Mouse (Mus musculus) granulocyte monocyte progenitor cell, adult 5-6 weeks (primary cell): ENCODE results near the gene Nt5c1a. TPM values are rescaled to one million over a fixed set of nuclear protein-coding genes. Genes with fewer than 3 reads are reported as not detected.

ENCODE experiments used
- ATAC-seq: replicated peaks from 2 replicates; pipeline ENCODE4 v1.8.0; 2016; ENCODE audit warnings: mild to moderate bottlenecking, moderate TSS enrichment, inconsistent platforms; ENCODE audit not compliant: poor library complexity, severe bottlenecking
- total RNA-seq, 2 experiments: library from RNA; stranded (forward) in 1 of 2; stranded (reverse) in 1 of 2; fragments of 200-712, 200-1000 nt in 1 of 2; fragments of >200 nt in 1 of 2; fragmentation: Nextera tagmentation in 1 of 2; gene quantifications; 2 replicates each; pipeline ENCODE4 v1.2.3; 2014 to 2017

Nt5c1a gene
- total RNA-seq, 2 experiments from 2014 or later = not detected

GRCm38 (mm10) chr4:123246221-123246620 is 44.9 kb downstream of the Nt5c1a start:
- no peak for ATAC-seq

GRCm38 (mm10) chr4:123246651-123247050 is 45.3 kb downstream of the Nt5c1a start:
- no peak for ATAC-seq

- ATAC-seq = no peak
These were observed 46.0 kb downstream of the Nt5c1a start for GRCm38 (mm10) chr4:123247147-123247880.

- ATAC-seq = no peak
These were observed 47.8 kb downstream of the Nt5c1a start for GRCm38 (mm10) chr4:123248971-123249567.

- ATAC-seq = no peak
These were observed 50.9 kb downstream of the Nt5c1a start for GRCm38 (mm10) chr4:123252214-123252613.

- peak; percentile 75 for ATAC-seq
These were observed 53.3 kb downstream of the Nt5c1a start for GRCm38 (mm10) chr4:123254617-123255016.

- ATAC-seq = no peak
These were observed 58.9 kb downstream of the Nt5c1a start for GRCm38 (mm10) chr4:123260071-123260746.

GRCm38 (mm10) chr4:123261721-123262401 is 60.6 kb downstream of the Nt5c1a start, which contains the start of gene Pabpc4:
Pabpc4 (plus strand) TSS chr4:123262351.
- no peak for ATAC-seq

Other genes starting within 250 kb of the Nt5c1a start
- not detected in 2 replicates for gene Mfsd2a, start 240.3 kb upstream of the Nt5c1a start, total RNA-seq (2014; fragmentation: Nextera tagmentation)
- 1.5 TPM in 1 of 2 replicates, not detected in the other for gene Mfsd2a, start 240.3 kb upstream of the Nt5c1a start, total RNA-seq (2017)
- 1.5 and 4.4 TPM in 2 replicates for gene Mycl, start 205.9 kb upstream of the Nt5c1a start, total RNA-seq (2014; fragmentation: Nextera tagmentation)
- gene Mycl, start 205.9 kb upstream of the Nt5c1a start, total RNA-seq (2017) = 0.21 and 0.78 TPM in 2 replicates
- 10.8 and 21.5 TPM in 2 replicates for gene Trit1, start 184.9 kb upstream of the Nt5c1a start, total RNA-seq (2014; fragmentation: Nextera tagmentation)
- 20.4 and 20.7 TPM in 2 replicates for gene Trit1, start 184.9 kb upstream of the Nt5c1a start, total RNA-seq (2017)
- not detected in 2 replicates for gene Bmp8b, start 96.3 kb upstream of the Nt5c1a start, total RNA-seq (2014; fragmentation: Nextera tagmentation)
- gene Bmp8b, start 96.3 kb upstream of the Nt5c1a start, total RNA-seq (2017) = 0.09 TPM in 1 of 2 replicates, not detected in the other
- 1.7 TPM in 1 of 2 replicates, not detected in the other for gene Oxct2b, start 85.2 kb upstream of the Nt5c1a start, total RNA-seq (2014; fragmentation: Nextera tagmentation)
- gene Oxct2b, start 85.2 kb upstream of the Nt5c1a start, total RNA-seq (2017) = not detected in 2 replicates
- gene Ppie, start 61.6 kb upstream of the Nt5c1a start, total RNA-seq (2014; fragmentation: Nextera tagmentation) = 56.2 and 64.7 TPM in 2 replicates
- 70.2 and 75.5 TPM in 2 replicates for gene Ppie, start 61.6 kb upstream of the Nt5c1a start, total RNA-seq (2017)
- gene Hpcal4, start 18.3 kb upstream of the Nt5c1a start, total RNA-seq (2014; fragmentation: Nextera tagmentation) = not detected in 2 replicates
- not detected in 2 replicates for gene Hpcal4, start 18.3 kb upstream of the Nt5c1a start, total RNA-seq (2017)
- gene Heyl, start 32.1 kb downstream of the Nt5c1a start, total RNA-seq (2014; fragmentation: Nextera tagmentation) = not detected in 2 replicates
- not detected in 2 replicates for gene Heyl, start 32.1 kb downstream of the Nt5c1a start, total RNA-seq (2017)
- gene Pabpc4, start 60.8 kb downstream of the Nt5c1a start, total RNA-seq (2014; fragmentation: Nextera tagmentation) = 93.4 and 113 TPM in 2 replicates
- 110 and 112 TPM in 2 replicates for gene Pabpc4, start 60.8 kb downstream of the Nt5c1a start, total RNA-seq (2017)
- gene Oxct2a, start 122.1 kb downstream of the Nt5c1a start, total RNA-seq (2014; fragmentation: Nextera tagmentation) = not detected in 2 replicates
- gene Oxct2a, start 122.1 kb downstream of the Nt5c1a start, total RNA-seq (2017) = not detected in 2 replicates
- not detected in 2 replicates for gene Bmp8a, start 141.7 kb downstream of the Nt5c1a start, total RNA-seq (2014; fragmentation: Nextera tagmentation)
- gene Bmp8a, start 141.7 kb downstream of the Nt5c1a start, total RNA-seq (2017) = 0.30 TPM in 1 of 2 replicates, not detected in the other